Mouse (Mus musculus): ENCODE data around the gene Tmed3. TPM values are rescaled to one million over a fixed set of nuclear protein-coding genes. Genes with fewer than 3 reads are reported as not detected.

The Tmed3 gene
- total RNA-seq, 2 experiments from 2014 or later, result 26.2 to 28.6 TPM

Other genes with a start within 250 kb of the Tmed3 start
- gene Minar1, start 81.9 kb downstream of the Tmed3 start, total RNA-seq (2021), result 1 to 10 TPM; 7.2 to 7.7 TPM
- 10 to 100 TPM in 1 of 2 experiments, 1 to 10 TPM in 1; 9.1 to 12.3 TPM for gene Ankrd34c, start 33.4 kb upstream of the Tmed3 start, total RNA-seq (2021)
- 100 to 1,000 TPM; 292 to 328 TPM for gene Rasgrf1, start 204.8 kb upstream of the Tmed3 start, total RNA-seq (2021)